Mouse (Mus musculus): Measurements from ENCODE around the gene Bcl2l1. TPM values are rescaled to one million over a fixed set of nuclear protein-coding genes. Genes with fewer than 3 reads are reported as not detected.
A peak's percentile ranks its signal among the peaks of the same experiment; 100 is the strongest.

The Bcl2l1 gene
- polyA plus RNA-seq, 1 experiment from 2014 or later: 109 TPM

GRCm38 (mm10) chr2:152813232-152813631, 18.3 kb downstream of the Bcl2l1 start:
- no peak overlapping the region for H3K9ac ChIP-seq (ENCODE audit: low read length)
- no peaks in the 10 kb centered on the region for H3K36me3 ChIP-seq (ENCODE audit: control insufficient read depth, insufficient read depth, low read length)
- no peak overlapping the region for H3K4me3 ChIP-seq (ENCODE audit: low read depth, low read length)
- no peaks in the 10 kb centered on the region for H3K9me3 ChIP-seq (ENCODE audit: control insufficient read depth, low read length)
- H3K27ac ChIP-seq (replicated peaks; ENCODE audit: low read depth, low read length): no peak overlapping the region
- H3K4me1 ChIP-seq (ENCODE audit: control insufficient read depth, insufficient read depth, low read length): no peaks in the 10 kb centered on the region
- no peak overlapping the region for H3K4me2 ChIP-seq (ENCODE audit: low read depth, severe bottlenecking)
- ATAC-seq (ENCODE audit: insufficient number of reproducible peaks, low FRiP score, low TSS enrichment, low read depth) (no peak), DNase-seq (ENCODE audit: low spot score) (no peak)
- WGBS: 96% methylated on average over 1 of the region's 1 CpGs
- no peaks in the 10 kb centered on the region for H3K27me3 ChIP-seq (ENCODE audit: control insufficient read depth, insufficient read depth, low read length)

GRCm38 (mm10) chr2:152811336-152812165, 20.0 kb downstream of the Bcl2l1 start:
- no peak for DNase-seq (ENCODE audit: low spot score)
- Histone ChIP-seq H3K9ac (ENCODE audit: low read length) (no peak overlapping the region), H3K27me3 (ENCODE audit: control insufficient read depth, insufficient read depth, low read length) (no peaks in the 10 kb centered on the region), H3K36me3 (ENCODE audit: control insufficient read depth, insufficient read depth, low read length) (no peaks in the 10 kb centered on the region), H3K27ac (replicated peaks; ENCODE audit: low read depth, low read length) (no peak overlapping the region), H3K4me1 (ENCODE audit: control insufficient read depth, insufficient read depth, low read length) (no peaks in the 10 kb centered on the region), H3K4me2 (ENCODE audit: low read depth, severe bottlenecking) (no peak overlapping the region), H3K4me3 (ENCODE audit: low read depth, low read length) (no peak overlapping the region), H3K9me3 (ENCODE audit: control insufficient read depth, low read length) (no peaks in the 10 kb centered on the region)
- ATAC-seq (ENCODE audit: insufficient number of reproducible peaks, low FRiP score, low TSS enrichment, low read depth): no peak
- WGBS: 52% methylated on average over 3 of the region's 3 CpGs

- WGBS: 86% methylated on average over 5 of the region's 5 CpGs
- Histone ChIP-seq H3K9ac (ENCODE audit: low read length) (no peak overlapping the region), H3K4me2 (ENCODE audit: low read depth, severe bottlenecking) (no peak overlapping the region), H3K36me3 (ENCODE audit: control insufficient read depth, insufficient read depth, low read length) (no peaks in the 10 kb centered on the region), H3K9me3 (ENCODE audit: control insufficient read depth, low read length) (no peaks in the 10 kb centered on the region), H3K27me3 (ENCODE audit: control insufficient read depth, insufficient read depth, low read length) (no peaks in the 10 kb centered on the region), H3K4me1 (ENCODE audit: control insufficient read depth, insufficient read depth, low read length) (peaks cover 4% of the 10 kb centered on the region), H3K27ac (replicated peaks; ENCODE audit: low read depth, low read length) (no peak overlapping the region), H3K4me3 (ENCODE audit: low read depth, low read length) (no peak overlapping the region)
- ATAC-seq (ENCODE audit: insufficient number of reproducible peaks, low FRiP score, low TSS enrichment, low read depth) (no peak), DNase-seq (ENCODE audit: low spot score) (no peak)
Measured at GRCm38 (mm10) chr2:152810158-152810941, 21.2 kb downstream of the Bcl2l1 start.

GRCm38 (mm10) chr2:152808178-152808577, 23.4 kb downstream of the Bcl2l1 start:
- H3K27ac ChIP-seq (replicated peaks; ENCODE audit: low read depth, low read length): no peak overlapping the region
- no peaks in the 10 kb centered on the region for H3K27me3 ChIP-seq (ENCODE audit: control insufficient read depth, insufficient read depth, low read length)
- H3K4me2 ChIP-seq (ENCODE audit: low read depth, severe bottlenecking): no peak overlapping the region
- WGBS: 83% methylated on average over 3 of the region's 3 CpGs
- H3K4me3 ChIP-seq (ENCODE audit: low read depth, low read length): no peak overlapping the region
- H3K4me1 ChIP-seq (ENCODE audit: control insufficient read depth, insufficient read depth, low read length): peaks cover 17% of the 10 kb centered on the region
- no peaks in the 10 kb centered on the region for H3K9me3 ChIP-seq (ENCODE audit: control insufficient read depth, low read length)
- H3K9ac ChIP-seq (ENCODE audit: low read length): no peak overlapping the region
- no peak for DNase-seq (ENCODE audit: low spot score)
- ATAC-seq (ENCODE audit: insufficient number of reproducible peaks, low FRiP score, low TSS enrichment, low read depth): no peak
- no peaks in the 10 kb centered on the region for H3K36me3 ChIP-seq (ENCODE audit: control insufficient read depth, insufficient read depth, low read length)

GRCm38 (mm10) chr2:152806037-152806436, 25.5 kb downstream of the Bcl2l1 start:
- H3K9me3 ChIP-seq (ENCODE audit: control insufficient read depth, low read length): no peaks in the 10 kb centered on the region
- H3K27ac ChIP-seq (replicated peaks; ENCODE audit: low read depth, low read length): 0 out of 2 replicates have a peak overlapping the region, but pooled peaks have one; percentile 14
- 96% methylated on average over 2 of the region's 2 CpGs for WGBS
- H3K27me3 ChIP-seq (ENCODE audit: control insufficient read depth, insufficient read depth, low read length): no peaks in the 10 kb centered on the region
- no peak overlapping the region for H3K4me2 ChIP-seq (ENCODE audit: low read depth, severe bottlenecking)
- H3K4me3 ChIP-seq (ENCODE audit: low read depth, low read length): no peak overlapping the region
- DNase-seq (ENCODE audit: low spot score) (no peak), ATAC-seq (ENCODE audit: insufficient number of reproducible peaks, low FRiP score, low TSS enrichment, low read depth) (no peak)
- H3K4me1 ChIP-seq (ENCODE audit: control insufficient read depth, insufficient read depth, low read length): peaks cover 17% of the 10 kb centered on the region
- H3K9ac ChIP-seq (ENCODE audit: low read length): no peak overlapping the region
- no peaks in the 10 kb centered on the region for H3K36me3 ChIP-seq (ENCODE audit: control insufficient read depth, insufficient read depth, low read length)

GRCm38 (mm10) chr2:152805111-152805490, 26.4 kb downstream of the Bcl2l1 start:
- no peaks in the 10 kb centered on the region for H3K9me3 ChIP-seq (ENCODE audit: control insufficient read depth, low read length)
- H3K4me3 ChIP-seq (ENCODE audit: low read depth, low read length): no peak overlapping the region
- no peaks in the 10 kb centered on the region for H3K36me3 ChIP-seq (ENCODE audit: control insufficient read depth, insufficient read depth, low read length)
- ATAC-seq (ENCODE audit: insufficient number of reproducible peaks, low FRiP score, low TSS enrichment, low read depth): no peak
- H3K4me1 ChIP-seq (ENCODE audit: control insufficient read depth, insufficient read depth, low read length): peaks cover 17% of the 10 kb centered on the region
- WGBS: 34% methylated on average over 5 of the region's 5 CpGs
- H3K4me2 ChIP-seq (ENCODE audit: low read depth, severe bottlenecking): no peak overlapping the region
- H3K9ac ChIP-seq (ENCODE audit: low read length): no peak overlapping the region
- 0 out of 2 replicates have a peak overlapping the region, but pooled peaks have one; percentile 5 for H3K27ac ChIP-seq (replicated peaks; ENCODE audit: low read depth, low read length)
- no peak for DNase-seq (ENCODE audit: low spot score)
- H3K27me3 ChIP-seq (ENCODE audit: control insufficient read depth, insufficient read depth, low read length): no peaks in the 10 kb centered on the region

- Histone ChIP-seq H3K27ac (replicated peaks; ENCODE audit: low read depth, low read length) (no peak overlapping the region), H3K9ac (ENCODE audit: low read length) (no peak overlapping the region), H3K27me3 (ENCODE audit: control insufficient read depth, insufficient read depth, low read length) (no peaks in the 10 kb centered on the region), H3K4me3 (ENCODE audit: low read depth, low read length) (no peak overlapping the region), H3K4me1 (ENCODE audit: control insufficient read depth, insufficient read depth, low read length) (peaks cover 17% of the 10 kb centered on the region), H3K4me2 (ENCODE audit: low read depth, severe bottlenecking) (peak overlapping the region; percentile 10; the same call in 1 of the 2 replicates), H3K9me3 (ENCODE audit: control insufficient read depth, low read length) (no peaks in the 10 kb centered on the region), H3K36me3 (ENCODE audit: control insufficient read depth, insufficient read depth, low read length) (no peaks in the 10 kb centered on the region)
- WGBS: 3% methylated on average over 6 of the region's 6 CpGs
- ATAC-seq (ENCODE audit: insufficient number of reproducible peaks, low FRiP score, low TSS enrichment, low read depth) (no peak), DNase-seq (ENCODE audit: low spot score) (peak; percentile 67)
Measured at GRCm38 (mm10) chr2:152804408-152805110, 27.0 kb downstream of the Bcl2l1 start.

- no peak overlapping the region for H3K4me3 ChIP-seq (ENCODE audit: low read depth, low read length)
- H3K36me3 ChIP-seq (ENCODE audit: control insufficient read depth, insufficient read depth, low read length): no peaks in the 10 kb centered on the region
- no peaks in the 10 kb centered on the region for H3K9me3 ChIP-seq (ENCODE audit: control insufficient read depth, low read length)
- no peak overlapping the region for H3K9ac ChIP-seq (ENCODE audit: low read length)
- no peaks in the 10 kb centered on the region for H3K27me3 ChIP-seq (ENCODE audit: control insufficient read depth, insufficient read depth, low read length)
- 87% methylated on average over 5 of the region's 5 CpGs for WGBS
- no peak for ATAC-seq (ENCODE audit: insufficient number of reproducible peaks, low FRiP score, low TSS enrichment, low read depth)
- no peak for DNase-seq (ENCODE audit: low spot score)
- no peak overlapping the region for H3K27ac ChIP-seq (replicated peaks; ENCODE audit: low read depth, low read length)
- H3K4me2 ChIP-seq (ENCODE audit: low read depth, severe bottlenecking): no peak overlapping the region
- H3K4me1 ChIP-seq (ENCODE audit: control insufficient read depth, insufficient read depth, low read length): peaks cover 17% of the 10 kb centered on the region
Measured at GRCm38 (mm10) chr2:152803081-152803480, 28.4 kb downstream of the Bcl2l1 start.
